Mouse (Mus musculus): Measurements from ENCODE around the gene Dspp. TPM values are rescaled to one million over a fixed set of nuclear protein-coding genes. Genes with fewer than 3 reads are reported as not detected.
A peak's percentile ranks its signal among the peaks of the same experiment; 100 is the strongest.

The Dspp gene
- polyA plus RNA-seq (2016; fragmentation: Nextera tagmentation; extraction: Ambion mirVana): not detected in 2 replicates

DNA sequence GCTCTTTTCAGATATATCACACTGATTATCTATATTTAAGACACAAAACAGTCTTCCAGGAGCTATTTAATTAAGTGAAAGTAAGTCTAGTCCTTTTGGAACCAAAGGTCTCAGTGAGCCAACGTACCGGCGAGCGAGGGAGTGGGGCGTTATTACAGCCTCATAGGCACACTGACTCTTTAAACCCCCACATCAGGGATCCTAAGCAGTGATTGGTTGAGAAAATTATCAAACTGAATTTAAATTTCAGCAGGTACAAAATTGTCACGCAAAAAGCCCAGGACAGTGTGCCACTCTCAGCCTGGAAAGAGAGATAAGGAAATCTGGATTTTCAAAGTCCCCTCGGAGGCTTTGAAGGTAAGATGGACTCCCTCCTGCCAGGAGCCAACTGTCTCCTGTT, at the start of gene Dspp:
Dspp (plus strand) TSS at position 301 of the 400 bp plus-strand sequence.
- Histone ChIP-seq H3K4me1 (replicated peaks) (no peaks in the 10 kb centered on the region), H3K4me3 (no peak within 1 kb of the TSS), H3K4me2 (no peak within 1 kb of the TSS), H3K27ac (ENCODE audit: poor library complexity, severe bottlenecking) (no peak within 1 kb of the TSS), H3K36me3 (no peaks in the 10 kb centered on the region), H3K9me3 (replicated peaks) (no peaks in the 10 kb centered on the region), H3K27me3 (replicated peaks) (no peaks in the 10 kb centered on the region), H3K9ac (no peak within 1 kb of the TSS)
- no peak for ATAC-seq (ENCODE audit: insufficient number of reproducible peaks, low FRiP score)
- WGBS: 68% methylated on average over 7 of the region's 7 CpGs

GRCm38 (mm10) chr5:104124016-104124658, 46.4 kb upstream of the Dspp start:
- H3K9me3 ChIP-seq (replicated peaks): no peaks in the 10 kb centered on the region
- H3K9ac ChIP-seq: no peak overlapping the region
- WGBS: 74% methylated on average over 6 of the region's 6 CpGs
- H3K36me3 ChIP-seq: no peaks in the 10 kb centered on the region
- no peak overlapping the region for H3K4me2 ChIP-seq
- no peak for ATAC-seq (ENCODE audit: insufficient number of reproducible peaks, low FRiP score)
- no peaks in the 10 kb centered on the region for H3K27me3 ChIP-seq (replicated peaks)
- no peak overlapping the region for H3K4me3 ChIP-seq
- H3K27ac ChIP-seq (ENCODE audit: poor library complexity, severe bottlenecking): no peak overlapping the region
- peaks cover 3% of the 10 kb centered on the region; the same call in 1 of the 2 replicates for H3K4me1 ChIP-seq (replicated peaks)

GRCm38 (mm10) chr5:104126561-104127320, 43.8 kb upstream of the Dspp start:
- ATAC-seq (ENCODE audit: insufficient number of reproducible peaks, low FRiP score): peak; percentile 24; the same call in 1 of the 2 replicates
- H3K9ac ChIP-seq: no peak overlapping the region
- H3K4me2 ChIP-seq: no peak overlapping the region
- H3K4me1 ChIP-seq (replicated peaks): peaks cover 3% of the 10 kb centered on the region; the same call in 1 of the 2 replicates
- H3K27ac ChIP-seq (ENCODE audit: poor library complexity, severe bottlenecking): no peak overlapping the region
- no peak overlapping the region for H3K4me3 ChIP-seq
- 67% methylated on average over 12 of the region's 12 CpGs for WGBS
- H3K27me3 ChIP-seq (replicated peaks): no peaks in the 10 kb centered on the region
- H3K36me3 ChIP-seq: no peaks in the 10 kb centered on the region
- H3K9me3 ChIP-seq (replicated peaks): no peaks in the 10 kb centered on the region

GRCm38 (mm10) chr5:104127351-104127750, 43.2 kb upstream of the Dspp start:
- no peak for ATAC-seq (ENCODE audit: insufficient number of reproducible peaks, low FRiP score)
- H3K9me3 ChIP-seq (replicated peaks): no peaks in the 10 kb centered on the region
- no peak overlapping the region for H3K27ac ChIP-seq (ENCODE audit: poor library complexity, severe bottlenecking)
- H3K4me2 ChIP-seq: no peak overlapping the region
- WGBS: 71% methylated on average over 1 of the region's 1 CpGs
- no peak overlapping the region for H3K9ac ChIP-seq
- H3K4me1 ChIP-seq (replicated peaks): peaks cover 3% of the 10 kb centered on the region; the same call in 1 of the 2 replicates
- no peaks in the 10 kb centered on the region for H3K36me3 ChIP-seq
- H3K27me3 ChIP-seq (replicated peaks): no peaks in the 10 kb centered on the region
- no peak overlapping the region for H3K4me3 ChIP-seq

DNA sequence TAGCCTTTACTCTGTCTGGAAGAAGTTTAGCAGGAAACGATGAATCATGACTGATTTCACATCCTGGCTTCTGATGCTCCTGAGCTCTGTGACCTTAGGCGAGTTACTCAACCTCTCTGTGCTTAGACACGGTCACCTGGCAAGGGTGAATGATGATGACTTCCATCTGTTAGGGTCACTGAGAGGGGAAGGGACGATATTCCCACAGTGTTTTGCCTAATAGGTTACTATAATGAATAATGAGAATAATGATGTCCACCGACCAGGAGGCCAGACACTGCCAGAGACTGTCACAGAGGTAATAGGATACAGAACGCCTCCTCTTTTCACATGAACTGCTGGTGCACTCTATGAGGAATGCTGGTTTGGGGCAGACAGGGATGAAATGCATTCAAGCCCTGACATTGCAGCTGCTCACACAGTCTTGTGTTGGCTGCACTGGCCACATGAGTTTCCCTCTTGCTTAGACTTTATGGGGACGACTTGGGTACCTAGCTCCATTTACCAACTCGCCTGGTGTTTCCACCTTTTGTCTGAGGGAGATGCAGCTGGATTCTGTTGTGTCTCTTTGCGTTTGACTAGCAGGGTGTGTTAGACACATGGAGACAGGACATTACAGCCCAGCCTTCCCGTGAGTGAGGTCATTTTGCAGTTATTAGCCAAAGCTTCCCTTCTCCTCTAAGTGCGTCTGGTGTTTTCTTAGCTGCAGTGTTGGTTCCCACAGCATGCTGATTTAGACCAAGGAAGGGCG, 42.1 kb upstream of the Dspp start:
- Histone ChIP-seq H3K4me1 (replicated peaks) (peaks cover 3% of the 10 kb centered on the region; the same call in 1 of the 2 replicates), H3K4me2 (no peak overlapping the region), H3K36me3 (no peaks in the 10 kb centered on the region), H3K9ac (no peak overlapping the region), H3K27me3 (replicated peaks) (no peaks in the 10 kb centered on the region), H3K4me3 (no peak overlapping the region), H3K27ac (ENCODE audit: poor library complexity, severe bottlenecking) (0 out of 2 replicates have a peak overlapping the region, but pooled peaks have one; percentile 9), H3K9me3 (replicated peaks) (no peaks in the 10 kb centered on the region)
- 55% methylated on average over 12 of the region's 12 CpGs for WGBS
- peak; percentile 49; the same call in 1 of the 2 replicates for ATAC-seq (ENCODE audit: insufficient number of reproducible peaks, low FRiP score)

DNA sequence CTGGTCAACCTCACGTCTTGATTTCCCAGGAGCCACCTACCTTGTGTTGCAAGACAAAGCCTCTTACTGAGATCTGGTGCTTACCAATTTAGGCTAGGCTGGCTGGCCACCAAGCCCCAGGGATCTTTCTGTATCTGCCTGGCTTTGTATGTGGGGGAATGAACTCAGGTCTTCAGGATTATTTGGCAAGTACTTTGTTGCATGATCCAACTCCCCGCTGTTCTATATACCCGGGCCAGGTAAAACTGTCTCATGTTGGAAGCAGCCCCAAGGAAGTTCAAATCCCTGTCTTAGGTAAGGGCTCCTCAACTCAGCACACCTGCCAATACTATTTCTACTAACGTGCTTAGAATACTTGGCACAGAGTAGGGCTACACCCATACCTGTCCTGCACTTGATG, 39.6 kb upstream of the Dspp start:
- Histone ChIP-seq H3K4me3 (no peak overlapping the region), H3K27ac (ENCODE audit: poor library complexity, severe bottlenecking) (no peak overlapping the region), H3K9me3 (replicated peaks) (no peaks in the 10 kb centered on the region), H3K4me2 (no peak overlapping the region), H3K9ac (no peak overlapping the region), H3K4me1 (replicated peaks) (peaks cover 3% of the 10 kb centered on the region; the same call in 1 of the 2 replicates), H3K27me3 (replicated peaks) (no peaks in the 10 kb centered on the region), H3K36me3 (no peaks in the 10 kb centered on the region)
- WGBS: 83% methylated on average over 4 of the region's 4 CpGs
- no peak for ATAC-seq (ENCODE audit: insufficient number of reproducible peaks, low FRiP score)

GRCm38 (mm10) chr5:104131544-104131943, 39.0 kb upstream of the Dspp start:
- 53% methylated on average over 4 of the region's 4 CpGs for WGBS
- no peak overlapping the region for H3K9ac ChIP-seq
- no peaks in the 10 kb centered on the region for H3K36me3 ChIP-seq
- no peaks in the 10 kb centered on the region for H3K9me3 ChIP-seq (replicated peaks)
- H3K4me1 ChIP-seq (replicated peaks): no peaks in the 10 kb centered on the region; the same call in 1 of the 2 replicates
- H3K4me3 ChIP-seq: no peak overlapping the region
- ATAC-seq (ENCODE audit: insufficient number of reproducible peaks, low FRiP score): peak; percentile 36; the same call in 1 of the 2 replicates
- no peak overlapping the region for H3K4me2 ChIP-seq
- H3K27me3 ChIP-seq (replicated peaks): no peaks in the 10 kb centered on the region
- H3K27ac ChIP-seq (ENCODE audit: poor library complexity, severe bottlenecking): no peak overlapping the region

DNA sequence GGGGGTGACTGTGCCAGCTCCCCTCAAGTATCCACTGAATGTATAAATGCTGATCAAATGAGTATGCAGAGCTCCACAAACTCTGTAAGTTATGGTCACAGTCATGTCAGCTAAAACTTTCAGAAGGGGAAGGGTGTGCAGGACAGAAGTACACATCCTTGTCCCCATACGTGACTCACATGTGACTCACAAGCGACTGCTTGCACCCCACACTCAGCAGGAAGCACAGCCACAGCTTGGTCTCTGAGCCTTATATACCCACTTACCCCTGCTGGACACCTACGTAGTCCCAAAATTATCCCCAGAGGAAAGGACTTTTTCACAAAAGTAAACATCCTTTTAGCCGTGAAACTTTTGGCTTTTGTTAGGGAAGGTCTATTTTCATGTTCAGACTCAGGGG, 36.8 kb upstream of the Dspp start:
- Histone ChIP-seq H3K4me1 (replicated peaks) (no peaks in the 10 kb centered on the region; the same call in 1 of the 2 replicates), H3K9ac (no peak overlapping the region), H3K9me3 (replicated peaks) (no peaks in the 10 kb centered on the region), H3K4me3 (no peak overlapping the region), H3K27ac (ENCODE audit: poor library complexity, severe bottlenecking) (no peak overlapping the region), H3K4me2 (no peak overlapping the region), H3K27me3 (replicated peaks) (no peaks in the 10 kb centered on the region), H3K36me3 (no peaks in the 10 kb centered on the region)
- no peak for ATAC-seq (ENCODE audit: insufficient number of reproducible peaks, low FRiP score)
- WGBS: 69% methylated on average over 4 of the region's 4 CpGs

DNA sequence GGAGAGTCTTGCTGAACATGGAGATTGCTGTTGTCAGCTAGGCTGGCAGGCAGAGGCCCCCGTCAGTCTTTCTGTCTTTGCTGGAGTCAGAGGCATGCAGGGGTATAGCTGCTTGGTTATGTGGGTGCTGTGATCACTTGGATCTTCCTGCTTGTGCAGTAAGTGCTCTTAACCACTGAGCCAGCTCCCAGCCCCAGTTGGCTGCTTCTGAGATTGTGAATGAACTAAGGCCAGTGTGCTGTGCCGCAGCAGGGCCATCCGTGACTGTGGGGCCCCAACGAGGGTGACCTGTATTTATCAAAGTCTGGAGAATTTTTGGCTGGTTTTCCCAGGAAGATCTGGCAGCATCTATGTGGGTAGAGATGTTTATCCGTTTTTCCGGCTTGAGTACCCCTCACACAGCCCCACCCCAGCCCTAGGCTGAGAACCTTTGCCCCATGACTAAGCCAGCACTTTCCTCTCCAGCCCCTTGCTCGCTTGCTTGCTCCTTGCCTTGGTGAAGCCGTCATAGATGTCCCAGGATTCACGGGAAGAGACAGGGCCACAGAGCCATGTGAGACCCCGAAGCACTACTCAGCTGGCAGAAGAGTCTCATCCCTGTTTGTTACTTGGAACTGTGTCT, 32.5 kb upstream of the Dspp start:
- 60% methylated on average over 10 of the region's 10 CpGs for WGBS
- no peak overlapping the region for H3K27ac ChIP-seq (ENCODE audit: poor library complexity, severe bottlenecking)
- no peaks in the 10 kb centered on the region for H3K9me3 ChIP-seq (replicated peaks)
- H3K4me3 ChIP-seq: no peak overlapping the region
- H3K27me3 ChIP-seq (replicated peaks): no peaks in the 10 kb centered on the region
- H3K36me3 ChIP-seq: no peaks in the 10 kb centered on the region
- no peaks in the 10 kb centered on the region for H3K4me1 ChIP-seq (replicated peaks)
- H3K4me2 ChIP-seq: no peak overlapping the region
- no peak for ATAC-seq (ENCODE audit: insufficient number of reproducible peaks, low FRiP score)
- no peak overlapping the region for H3K9ac ChIP-seq

DNA sequence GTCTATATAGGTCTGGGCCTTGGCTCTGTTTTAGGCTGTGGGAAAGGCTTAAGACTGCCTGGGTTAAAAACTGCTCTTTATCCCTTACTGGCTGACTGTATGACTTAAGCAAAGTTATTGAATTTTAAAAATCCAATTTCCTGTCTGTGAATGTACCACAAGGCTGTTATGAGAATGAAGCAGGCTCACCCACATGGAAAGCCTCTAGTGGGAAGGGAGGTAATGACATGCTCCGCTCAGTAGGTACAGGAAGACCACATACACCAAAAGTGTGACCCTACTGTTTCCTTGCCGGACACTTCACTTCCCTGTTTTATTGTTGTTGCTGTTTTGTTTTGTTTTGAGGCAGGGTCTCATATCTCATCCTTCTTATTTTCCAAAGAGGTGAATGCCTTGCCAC, 29.4 kb upstream of the Dspp start:
- Histone ChIP-seq H3K27ac (ENCODE audit: poor library complexity, severe bottlenecking) (no peak overlapping the region), H3K27me3 (replicated peaks) (no peaks in the 10 kb centered on the region), H3K36me3 (no peaks in the 10 kb centered on the region), H3K4me3 (no peak overlapping the region), H3K9ac (no peak overlapping the region), H3K9me3 (replicated peaks) (no peaks in the 10 kb centered on the region), H3K4me2 (no peak overlapping the region), H3K4me1 (replicated peaks) (no peaks in the 10 kb centered on the region)
- ATAC-seq (ENCODE audit: insufficient number of reproducible peaks, low FRiP score): no peak
- WGBS: 83% methylated on average over 2 of the region's 2 CpGs
